Mouse (Mus musculus): Measurements from ENCODE around the gene Dennd1a.

Gene Dennd1a

GRCm38 (mm10) chr2:38157002-38157401, 130.2 kb downstream of the Dennd1a start:
- Histone ChIP-seq H3K27me3 (ENCODE audit: insufficient read depth, low read length) (no peaks in the 10 kb centered on the region), H3K36me3 (ENCODE audit: insufficient read depth, low read length) (no peaks in the 10 kb centered on the region), H3K9me3 (ENCODE audit: low read length) (no peaks in the 10 kb centered on the region), H3K4me3 (replicated peaks; ENCODE audit: low read length) (no peak overlapping the region), H3K4me1 (replicated peaks; ENCODE audit: low read depth, low read length) (no peaks in the 10 kb centered on the region)
- TF ChIP-seq POU5F1 (IDR thresholded peaks at IDR 0.05; ENCODE audit: borderline replicate concordance, low read length): no peak
- TF ChIP-seq CTCF (conservative IDR thresholded peaks at IDR 0.05; ENCODE audit: low read length): no peak
- TF ChIP-seq NANOG (IDR thresholded peaks at IDR 0.05; ENCODE audit: borderline replicate concordance, low read length): no peak

- Histone ChIP-seq H3K4me1 (replicated peaks; ENCODE audit: low read depth, low read length) (no peaks in the 10 kb centered on the region), H3K9me3 (ENCODE audit: low read length) (no peaks in the 10 kb centered on the region), H3K36me3 (ENCODE audit: insufficient read depth, low read length) (no peaks in the 10 kb centered on the region), H3K4me3 (replicated peaks; ENCODE audit: low read length) (no peak overlapping the region), H3K27me3 (ENCODE audit: insufficient read depth, low read length) (no peaks in the 10 kb centered on the region)
- TF ChIP-seq CTCF (conservative IDR thresholded peaks at IDR 0.05; ENCODE audit: low read length): no peak
- no peak for TF ChIP-seq NANOG (IDR thresholded peaks at IDR 0.05; ENCODE audit: borderline replicate concordance, low read length)
- no peak for TF ChIP-seq POU5F1 (IDR thresholded peaks at IDR 0.05; ENCODE audit: borderline replicate concordance, low read length)
Observed at GRCm38 (mm10) chr2:38156001-38156400, 131.2 kb downstream of the Dennd1a start.

DNA sequence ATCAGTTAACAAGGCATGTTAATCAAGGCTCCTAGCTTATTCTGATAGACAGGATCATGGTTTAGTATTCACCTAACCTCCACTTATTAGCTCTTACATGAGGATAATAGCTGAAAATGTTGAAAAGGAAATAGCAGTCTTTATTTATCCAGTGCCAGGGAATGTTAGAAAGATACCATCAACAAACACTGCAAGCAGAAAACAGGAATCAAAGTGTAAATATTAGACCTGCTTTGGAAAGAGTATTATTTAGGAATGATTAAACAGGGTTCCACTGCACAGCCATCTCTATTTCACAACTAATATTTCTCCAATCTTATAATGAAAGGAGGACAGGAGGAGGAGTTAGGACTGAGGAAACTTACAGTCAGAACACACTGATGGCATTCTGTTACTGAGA, 142.4 kb downstream of the Dennd1a start:
- Histone ChIP-seq H3K4me1 (replicated peaks; ENCODE audit: low read depth, low read length) (no peaks in the 10 kb centered on the region), H3K27me3 (ENCODE audit: insufficient read depth, low read length) (no peaks in the 10 kb centered on the region), H3K9me3 (ENCODE audit: low read length) (no peaks in the 10 kb centered on the region), H3K4me3 (replicated peaks; ENCODE audit: low read length) (no peak overlapping the region), H3K36me3 (ENCODE audit: insufficient read depth, low read length) (no peaks in the 10 kb centered on the region)
- TF ChIP-seq POU5F1 (IDR thresholded peaks at IDR 0.05; ENCODE audit: borderline replicate concordance, low read length) (no peak), NANOG (IDR thresholded peaks at IDR 0.05; ENCODE audit: borderline replicate concordance, low read length) (no peak)

DNA sequence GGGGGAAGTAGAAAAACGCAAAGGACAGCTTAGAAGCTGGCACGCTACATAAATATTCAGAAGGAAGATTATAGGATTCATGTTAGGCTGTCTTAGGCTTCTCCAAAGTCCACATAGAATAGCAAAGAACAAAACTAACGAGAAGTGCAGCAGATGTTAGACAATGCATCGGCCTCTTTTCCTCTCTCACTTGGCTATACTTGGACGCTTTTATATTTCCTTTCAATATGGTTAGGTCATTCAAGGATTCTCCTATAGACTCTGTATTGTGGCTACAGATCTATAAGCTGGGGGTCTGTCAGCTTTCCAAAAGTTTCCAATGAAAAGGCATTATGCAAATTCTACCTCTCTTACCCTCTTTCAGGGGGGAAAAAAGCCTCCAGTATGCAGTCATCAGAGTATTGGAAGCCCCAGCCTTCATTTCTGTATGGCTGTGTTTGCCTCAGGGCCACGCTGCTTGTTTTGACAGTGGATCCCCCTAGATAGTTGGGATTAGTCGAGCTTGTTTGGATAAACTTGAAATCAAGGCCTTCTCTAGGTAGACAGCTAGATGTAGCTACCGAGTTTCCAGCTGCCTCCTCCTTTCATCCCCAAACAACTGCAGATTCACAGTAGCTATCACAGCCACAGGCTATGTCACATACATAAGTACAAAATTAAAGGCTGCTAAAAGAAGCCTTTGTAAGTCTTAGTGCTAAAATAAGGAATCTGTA, 143.0 kb downstream of the Dennd1a start:
- Histone ChIP-seq H3K27me3 (ENCODE audit: insufficient read depth, low read length) (no peaks in the 10 kb centered on the region), H3K9me3 (ENCODE audit: low read length) (no peaks in the 10 kb centered on the region), H3K4me3 (replicated peaks; ENCODE audit: low read length) (no peak overlapping the region), H3K36me3 (ENCODE audit: insufficient read depth, low read length) (no peaks in the 10 kb centered on the region), H3K4me1 (replicated peaks; ENCODE audit: low read depth, low read length) (no peaks in the 10 kb centered on the region)
- TF ChIP-seq NANOG (IDR thresholded peaks at IDR 0.05; ENCODE audit: borderline replicate concordance, low read length) (no peak), POU5F1 (IDR thresholded peaks at IDR 0.05; ENCODE audit: borderline replicate concordance, low read length) (no peak), CTCF (conservative IDR thresholded peaks at IDR 0.05; ENCODE audit: low read length) (no peak)

DNA sequence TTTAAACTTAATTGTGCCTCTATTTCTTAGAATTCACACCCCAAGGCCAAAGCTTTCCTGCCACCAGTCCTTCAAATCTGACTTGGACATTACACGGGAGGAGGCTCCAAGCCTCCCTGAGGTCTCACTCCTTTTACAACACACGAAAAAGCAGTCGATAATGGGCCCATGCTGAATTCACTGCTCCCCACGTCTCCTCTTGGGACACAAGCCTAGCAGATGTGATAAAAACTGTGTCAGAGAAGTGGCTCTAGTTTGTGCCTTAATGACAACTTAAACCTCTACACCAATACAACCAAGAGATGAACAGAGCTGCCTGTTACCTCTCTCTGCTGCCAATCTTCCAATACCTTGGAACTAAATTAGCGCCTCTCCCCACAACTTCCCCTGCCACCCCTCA, 144.3 kb downstream of the Dennd1a start:
- no peak overlapping the region for H3K4me3 ChIP-seq (replicated peaks; ENCODE audit: low read length)

DNA sequence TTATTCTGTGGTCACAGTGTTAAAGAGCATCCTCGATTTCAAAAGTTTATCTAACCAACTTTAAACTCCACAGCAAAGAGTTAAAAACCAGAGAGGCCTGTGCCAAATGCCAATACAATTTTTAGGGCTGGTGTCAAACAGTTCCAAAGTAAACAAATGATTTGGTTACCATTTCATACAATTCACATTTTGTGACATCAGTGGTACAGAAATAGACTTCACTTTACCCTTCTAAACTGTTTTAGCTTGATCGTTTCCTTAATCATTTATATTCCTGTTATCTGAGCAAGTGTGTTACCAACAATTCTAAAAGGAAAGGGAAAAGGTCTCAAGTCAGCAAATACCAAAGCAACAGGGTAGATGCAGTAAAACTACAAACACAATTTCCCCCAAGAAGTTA, 145.0 kb downstream of the Dennd1a start:
- H3K4me3 ChIP-seq (replicated peaks; ENCODE audit: low read length): no peak overlapping the region
- H3K27me3 ChIP-seq (ENCODE audit: insufficient read depth, low read length): no peaks in the 10 kb centered on the region
- H3K9me3 ChIP-seq (ENCODE audit: low read length): no peaks in the 10 kb centered on the region
- no peaks in the 10 kb centered on the region for H3K36me3 ChIP-seq (ENCODE audit: insufficient read depth, low read length)
- no peaks in the 10 kb centered on the region for H3K4me1 ChIP-seq (replicated peaks; ENCODE audit: low read depth, low read length)
- TF ChIP-seq CTCF (conservative IDR thresholded peaks at IDR 0.05; ENCODE audit: low read length) (no peak), POU5F1 (IDR thresholded peaks at IDR 0.05; ENCODE audit: borderline replicate concordance, low read length) (no peak), NANOG (IDR thresholded peaks at IDR 0.05; ENCODE audit: borderline replicate concordance, low read length) (no peak)

More for the DNA sequence above, 144.3 kb downstream of the Dennd1a start:
- H3K4me1 ChIP-seq (replicated peaks; ENCODE audit: low read depth, low read length): no peaks in the 10 kb centered on the region
- H3K36me3 ChIP-seq (ENCODE audit: insufficient read depth, low read length): no peaks in the 10 kb centered on the region
- no peaks in the 10 kb centered on the region for H3K27me3 ChIP-seq (ENCODE audit: insufficient read depth, low read length)
- TF ChIP-seq CTCF (conservative IDR thresholded peaks at IDR 0.05; ENCODE audit: low read length) (no peak), NANOG (IDR thresholded peaks at IDR 0.05; ENCODE audit: borderline replicate concordance, low read length) (no peak), POU5F1 (IDR thresholded peaks at IDR 0.05; ENCODE audit: borderline replicate concordance, low read length) (no peak)
- H3K9me3 ChIP-seq (ENCODE audit: low read length): no peaks in the 10 kb centered on the region

- TF ChIP-seq POU5F1 (IDR thresholded peaks at IDR 0.05; ENCODE audit: borderline replicate concordance, low read length): no peak
- no peak for TF ChIP-seq CTCF (conservative IDR thresholded peaks at IDR 0.05; ENCODE audit: low read length)
- no peak for TF ChIP-seq NANOG (IDR thresholded peaks at IDR 0.05; ENCODE audit: borderline replicate concordance, low read length)
- Histone ChIP-seq H3K4me3 (replicated peaks; ENCODE audit: low read length) (no peak overlapping the region), H3K27me3 (ENCODE audit: insufficient read depth, low read length) (no peaks in the 10 kb centered on the region), H3K9me3 (ENCODE audit: low read length) (no peaks in the 10 kb centered on the region), H3K36me3 (ENCODE audit: insufficient read depth, low read length) (no peaks in the 10 kb centered on the region), H3K4me1 (replicated peaks; ENCODE audit: low read depth, low read length) (no peaks in the 10 kb centered on the region)
Observed at GRCm38 (mm10) chr2:38139536-38139935, 147.7 kb downstream of the Dennd1a start.

GRCm38 (mm10) chr2:38137086-38137485, 150.1 kb downstream of the Dennd1a start:
- Histone ChIP-seq H3K9me3 (ENCODE audit: low read length) (no peaks in the 10 kb centered on the region), H3K36me3 (ENCODE audit: insufficient read depth, low read length) (no peaks in the 10 kb centered on the region), H3K4me1 (replicated peaks; ENCODE audit: low read depth, low read length) (no peaks in the 10 kb centered on the region), H3K27me3 (ENCODE audit: insufficient read depth, low read length) (no peaks in the 10 kb centered on the region), H3K4me3 (replicated peaks; ENCODE audit: low read length) (no peak overlapping the region)
- TF ChIP-seq POU5F1 (IDR thresholded peaks at IDR 0.05; ENCODE audit: borderline replicate concordance, low read length) (no peak), CTCF (conservative IDR thresholded peaks at IDR 0.05; ENCODE audit: low read length) (no peak), NANOG (IDR thresholded peaks at IDR 0.05; ENCODE audit: borderline replicate concordance, low read length) (no peak)

GRCm38 (mm10) chr2:38135427-38135826, 151.8 kb downstream of the Dennd1a start:
- TF ChIP-seq NANOG (IDR thresholded peaks at IDR 0.05; ENCODE audit: borderline replicate concordance, low read length) (no peak), POU5F1 (IDR thresholded peaks at IDR 0.05; ENCODE audit: borderline replicate concordance, low read length) (no peak), CTCF (conservative IDR thresholded peaks at IDR 0.05; ENCODE audit: low read length) (no peak)
- no peaks in the 10 kb centered on the region for H3K9me3 ChIP-seq (ENCODE audit: low read length)
- H3K27me3 ChIP-seq (ENCODE audit: insufficient read depth, low read length): no peaks in the 10 kb centered on the region
- no peaks in the 10 kb centered on the region for H3K4me1 ChIP-seq (replicated peaks; ENCODE audit: low read depth, low read length)
- H3K36me3 ChIP-seq (ENCODE audit: insufficient read depth, low read length): no peaks in the 10 kb centered on the region
- no peak overlapping the region for H3K4me3 ChIP-seq (replicated peaks; ENCODE audit: low read length)
